Mouse (Mus musculus): Measurements from ENCODE around the gene Speer4d.
"Not testable (repeated sequence)": the region's sequence is repeated elsewhere in the genome, so short reads cannot be mapped to it uniquely, and the experiment has no call there.

The Speer4d gene

DNA sequence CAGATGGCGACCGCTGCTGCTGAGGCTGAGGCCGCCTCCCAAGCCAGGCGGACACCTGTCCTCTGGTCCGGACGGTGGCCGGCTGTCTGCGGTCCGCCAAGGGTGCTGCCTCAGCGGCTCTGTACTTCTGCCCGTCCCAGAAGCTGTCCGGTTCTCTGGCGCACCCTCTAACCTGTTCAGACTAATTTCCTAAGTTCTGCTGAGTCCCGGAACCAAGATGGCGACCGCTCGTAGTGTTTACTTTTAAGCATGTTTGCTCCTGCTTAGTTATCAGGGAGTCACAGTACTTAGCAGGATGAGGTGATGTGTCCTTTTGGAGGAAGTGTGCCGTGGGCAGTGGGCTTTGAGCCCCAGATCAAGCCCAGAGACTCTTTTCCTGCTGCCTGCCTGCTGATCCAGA lies 51.9 kb downstream of the Speer4d start:
- DNase-seq (ENCODE audit: low spot score) = not testable (repeated sequence)

Data from urinary bladder, postnatal 10 days (tissue).